Mouse (Mus musculus) forebrain, embryonic 12.5 days (tissue): ENCODE measurements around the gene Mipep. TPM values are rescaled to one million over a fixed set of nuclear protein-coding genes. Genes with fewer than 3 reads are reported as not detected.

Experiments
- ATAC-seq: fragments of 200-750 bp; cut with Nextera tagmentation; 2 replicates; pipeline ENCODE4 v1.8.0; 2017; ENCODE audit warnings: moderate TSS enrichment; ENCODE audit not compliant: low FRiP score
- H3K27ac ChIP-seq: fragments of 300-500 bp; sonication (generic); 2 replicates; pipeline ENCODE4 v1.5.1; 2016; ENCODE audit warnings: mild to moderate bottlenecking
- H3K27me3 ChIP-seq: fragments of 300-500 bp; sonication (generic); 2 replicates; pipeline ENCODE4 v1.6.1; 2016; ENCODE audit warnings: mild to moderate bottlenecking
- H3K36me3 ChIP-seq: fragments of 300-500 bp; sonication (generic); replicated peaks from 2 replicates; pipeline ENCODE4 v1.6.1; 2016; ENCODE audit warnings: mild to moderate bottlenecking
- H3K4me1 ChIP-seq: fragments of 300-500 bp; sonication (generic); 2 replicates; pipeline ENCODE4 v1.6.1; 2016
- H3K4me2 ChIP-seq: fragments of 300-500 bp; sonication (generic); 2 replicates; pipeline ENCODE4 v1.6.1; 2016; ENCODE audit warnings: mild to moderate bottlenecking, moderate library complexity
- H3K4me3 ChIP-seq: fragments of 300-500 bp; sonication (generic); replicated peaks from 2 replicates; pipeline ENCODE4 v1.5.1; 2016; ENCODE audit warnings: mild to moderate bottlenecking
- H3K9ac ChIP-seq: fragments of 300-500 bp; sonication (generic); 2 replicates; pipeline ENCODE4 v1.6.1; 2016; ENCODE audit warnings: mild to moderate bottlenecking
- H3K9me3 ChIP-seq: fragments of 300-500 bp; sonication (generic); 2 replicates; pipeline ENCODE4 v1.6.1; 2016
- WGBS: fragments of 180-500 bp; shearing (Covaris S2); methylation state at CpG from one replicate; pipeline ENCODE4 v1.1.7; 2016; 5-methylcytosine and 5-hydroxymethylcytosine counted together
- polyA plus RNA-seq: library from polyadenylated mRNA; unstranded; fragments of >200 nt; fragmentation: Nextera tagmentation; extraction: Ambion mirVana; gene quantifications from 2 replicates; pipeline ENCODE4 v1.2.1, GENCODE M21; 2016

Gene Mipep
- polyA plus RNA-seq, 1 experiment from 2014 or later: 23.3 TPM

DNA sequence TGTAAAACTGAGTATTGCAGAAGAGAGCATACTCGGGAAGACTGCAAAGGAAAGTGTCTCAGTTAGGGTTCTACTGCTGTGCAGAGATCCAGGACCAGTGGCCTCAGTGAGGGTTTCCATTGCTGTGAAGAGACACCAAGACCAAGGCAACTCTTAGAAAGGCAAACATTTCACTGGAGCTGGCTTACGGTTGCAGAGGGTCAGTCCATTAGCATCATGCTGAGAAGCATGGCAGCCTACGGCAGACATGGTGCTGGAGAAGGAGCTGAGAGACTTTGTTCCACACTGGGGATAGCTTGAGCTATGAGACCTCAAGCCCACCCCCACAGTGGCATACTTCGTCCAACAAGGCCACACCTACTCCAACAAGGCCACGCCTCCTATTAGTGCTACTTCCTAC is 67.3 kb downstream of the Mipep start:
- H3K36me3 ChIP-seq: peaks cover 33% of the 10 kb centered on the region
- no peak overlapping the region for H3K27ac ChIP-seq
- no peak for ATAC-seq
- no peaks in the 10 kb centered on the region for H3K27me3 ChIP-seq
- H3K9ac ChIP-seq: no peak overlapping the region
- no peaks in the 10 kb centered on the region for H3K4me1 ChIP-seq
- no peak overlapping the region for H3K4me2 ChIP-seq
- H3K4me3 ChIP-seq: no peak overlapping the region
- 86% methylated on average over 5 of the region's 5 CpGs for WGBS
- H3K9me3 ChIP-seq: no peaks in the 10 kb centered on the region

DNA sequence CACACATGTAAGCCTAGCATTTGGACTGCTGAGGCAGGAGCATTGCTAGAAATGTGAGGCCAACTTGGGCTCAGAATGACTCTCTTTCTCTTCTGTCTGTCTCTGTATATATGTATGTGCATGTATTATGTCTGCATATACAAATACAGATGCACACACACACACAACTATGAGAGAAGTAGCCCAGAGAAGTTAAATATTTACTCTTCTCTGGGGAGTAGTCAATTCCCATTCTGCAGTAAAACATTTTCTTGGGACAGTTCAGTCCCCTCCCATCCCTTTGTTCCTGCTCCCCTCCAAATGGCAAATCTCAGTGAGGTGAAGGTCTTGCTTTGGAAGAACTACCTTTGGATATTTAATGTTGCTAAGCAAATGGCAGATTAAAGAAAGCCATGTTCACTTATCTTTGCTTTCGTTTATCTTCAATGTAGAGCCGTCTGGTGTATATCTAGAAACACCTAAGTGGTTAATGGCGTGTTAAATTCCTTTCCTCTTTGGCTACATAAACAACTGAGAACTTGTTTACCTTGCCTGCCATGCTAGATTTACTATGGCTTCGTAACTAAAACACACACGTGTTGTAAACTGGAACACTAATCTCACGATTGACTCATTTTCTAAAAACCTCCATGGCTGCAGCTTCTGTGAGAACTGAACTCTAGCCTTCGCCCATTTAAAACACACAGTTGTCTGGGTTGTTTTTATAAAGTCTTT is 72.0 kb downstream of the Mipep start:
- ATAC-seq: no peak
- Histone ChIP-seq H3K4me2 (no peak overlapping the region), H3K4me3 (no peak overlapping the region), H3K9ac (no peak overlapping the region), H3K9me3 (no peaks in the 10 kb centered on the region), H3K4me1 (no peaks in the 10 kb centered on the region), H3K27ac (no peak overlapping the region), H3K36me3 (peaks cover 19% of the 10 kb centered on the region), H3K27me3 (no peaks in the 10 kb centered on the region)
- 92% methylated on average over 7 of the region's 7 CpGs for WGBS

DNA sequence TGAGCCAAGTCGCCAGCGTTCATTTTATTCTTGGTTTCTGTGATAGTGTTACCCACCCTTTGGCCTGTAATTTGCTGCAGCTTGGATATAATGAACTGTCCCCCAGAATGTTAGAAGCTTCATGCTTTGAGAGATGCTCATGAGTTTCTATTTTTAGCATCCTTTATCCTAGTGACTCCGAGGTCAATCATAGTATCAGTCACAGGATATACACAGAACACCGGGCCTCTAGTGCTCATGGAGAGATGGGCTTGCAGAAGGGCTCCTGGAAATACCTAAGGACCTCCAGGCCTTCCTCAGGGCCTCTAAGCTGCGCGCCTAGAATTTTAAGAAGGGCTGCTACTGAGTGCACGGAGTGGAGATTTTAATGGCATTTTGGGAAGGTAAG is 72.5 kb downstream of the Mipep start:
- H3K9me3 ChIP-seq: no peaks in the 10 kb centered on the region
- 87% methylated on average over 7 of the region's 7 CpGs for WGBS
- no peak overlapping the region for H3K27ac ChIP-seq
- H3K4me1 ChIP-seq: no peaks in the 10 kb centered on the region
- H3K4me2 ChIP-seq: no peak overlapping the region
- H3K27me3 ChIP-seq: no peaks in the 10 kb centered on the region
- no peak overlapping the region for H3K9ac ChIP-seq
- H3K4me3 ChIP-seq: no peak overlapping the region
- no peak for ATAC-seq
- peaks cover 14% of the 10 kb centered on the region for H3K36me3 ChIP-seq

DNA sequence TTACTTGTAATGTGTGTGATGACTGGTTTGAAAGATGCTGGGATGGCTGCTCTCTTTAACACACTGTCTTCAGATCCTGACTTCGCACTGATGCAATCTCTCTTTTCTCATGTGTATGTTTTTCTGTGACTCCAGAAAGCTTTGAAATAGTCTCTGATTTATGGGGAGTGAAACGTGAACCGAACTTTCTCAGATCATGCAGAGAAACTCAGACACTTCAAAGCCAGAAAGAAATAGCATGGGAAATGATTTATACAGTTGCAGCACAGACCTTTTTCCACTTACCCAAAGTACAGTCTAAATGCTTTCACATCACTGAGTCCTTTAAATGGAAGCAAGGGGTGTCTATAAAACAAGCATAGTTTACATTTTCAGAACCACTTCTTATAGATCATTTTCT is 79.0 kb downstream of the Mipep start:
- no peaks in the 10 kb centered on the region for H3K9me3 ChIP-seq
- H3K36me3 ChIP-seq: no peaks in the 10 kb centered on the region; the same call in 1 of the 2 replicates
- no peak for ATAC-seq
- H3K27ac ChIP-seq: no peak overlapping the region
- H3K4me3 ChIP-seq: no peak overlapping the region
- no peaks in the 10 kb centered on the region for H3K27me3 ChIP-seq
- peaks cover 6% of the 10 kb centered on the region; the same call in 1 of the 2 replicates for H3K4me1 ChIP-seq
- WGBS: 90% methylated on average over 3 of the region's 3 CpGs
- H3K9ac ChIP-seq: no peak overlapping the region
- no peak overlapping the region for H3K4me2 ChIP-seq

DNA sequence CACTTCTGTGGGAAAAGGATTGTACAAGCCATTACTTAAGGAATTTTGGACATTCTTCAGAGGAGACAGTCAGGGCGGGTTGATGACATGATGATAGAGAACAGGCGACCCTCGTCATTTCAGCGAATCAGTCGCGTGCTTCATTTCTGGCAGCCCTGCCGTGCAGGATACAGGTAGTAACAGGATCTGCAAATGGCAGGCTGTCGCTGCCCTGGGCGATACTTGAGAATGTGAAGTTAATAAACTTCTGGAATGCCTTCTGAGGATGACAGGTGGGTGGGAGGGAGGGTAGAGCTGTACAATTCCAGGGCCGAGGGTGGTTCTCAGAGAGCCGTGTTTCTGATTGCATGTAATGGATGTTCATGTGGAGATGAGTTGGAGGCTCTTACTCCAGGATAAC is 82.0 kb downstream of the Mipep start:
- Histone ChIP-seq H3K27ac (no peak overlapping the region), H3K9me3 (no peaks in the 10 kb centered on the region), H3K4me3 (no peak overlapping the region), H3K27me3 (no peaks in the 10 kb centered on the region), H3K4me2 (no peak overlapping the region), H3K4me1 (peaks cover 9% of the 10 kb centered on the region; the same call in 1 of the 2 replicates), H3K36me3 (no peaks in the 10 kb centered on the region), H3K9ac (no peak overlapping the region)
- ATAC-seq: no peak
- WGBS: 82% methylated on average over 11 of the region's 11 CpGs

DNA sequence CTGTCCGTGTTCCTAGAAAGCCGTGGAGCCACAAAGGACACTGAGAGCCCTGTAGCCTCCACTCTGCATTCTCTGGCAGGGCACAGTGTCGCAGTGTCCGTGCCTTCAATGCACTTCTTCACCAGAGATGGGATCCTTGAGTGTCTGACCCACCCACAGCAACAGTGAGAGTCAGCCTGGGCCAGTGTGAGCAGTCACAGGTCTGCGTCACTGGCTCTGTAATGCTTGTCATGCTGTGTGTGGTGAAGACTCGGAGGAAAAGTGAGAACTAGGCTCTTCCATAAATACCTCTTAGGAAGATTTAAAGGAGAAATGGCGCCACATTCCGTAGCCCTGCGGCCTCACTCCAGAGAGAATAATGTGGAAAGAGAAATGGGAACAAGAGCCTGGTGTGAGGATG is 84.0 kb downstream of the Mipep start:
- no peak for ATAC-seq
- Histone ChIP-seq H3K36me3 (0 out of 2 replicates have a peak, but pooled peaks cover 3% of the 10 kb centered on the region), H3K4me3 (no peak overlapping the region), H3K4me2 (no peak overlapping the region), H3K9me3 (no peaks in the 10 kb centered on the region), H3K27me3 (no peaks in the 10 kb centered on the region), H3K4me1 (peaks cover 9% of the 10 kb centered on the region; the same call in 1 of the 2 replicates), H3K27ac (no peak overlapping the region), H3K9ac (no peak overlapping the region)
- WGBS: 24% methylated on average over 9 of the region's 9 CpGs

DNA sequence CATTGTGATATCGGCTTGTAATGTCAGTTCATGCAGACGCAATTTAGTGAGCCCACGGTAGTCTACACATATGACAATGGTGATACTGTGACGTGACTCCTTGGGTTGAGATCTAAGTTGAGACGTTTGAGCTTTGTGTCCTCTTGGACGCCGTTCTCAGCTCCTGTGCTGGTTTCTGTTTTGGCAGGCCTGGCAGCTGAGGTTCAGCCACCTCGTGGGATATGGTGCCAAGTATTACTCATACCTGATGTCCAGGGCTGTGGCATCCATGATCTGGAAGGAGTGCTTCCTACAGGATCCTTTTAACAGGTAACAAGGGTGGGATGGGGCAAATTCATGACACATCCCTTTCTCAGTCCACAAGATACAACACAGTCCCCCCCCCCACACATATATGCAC is 87.5 kb downstream of the Mipep start:
- no peak overlapping the region for H3K4me3 ChIP-seq
- ATAC-seq: no peak
- no peaks in the 10 kb centered on the region for H3K9me3 ChIP-seq
- H3K4me2 ChIP-seq: no peak overlapping the region
- no peak overlapping the region for H3K9ac ChIP-seq
- H3K27ac ChIP-seq: no peak overlapping the region
- peaks cover 9% of the 10 kb centered on the region; the same call in 1 of the 2 replicates for H3K4me1 ChIP-seq
- WGBS: 94% methylated on average over 8 of the region's 8 CpGs
- H3K27me3 ChIP-seq: no peaks in the 10 kb centered on the region
- peaks cover 11% of the 10 kb centered on the region for H3K36me3 ChIP-seq

DNA sequence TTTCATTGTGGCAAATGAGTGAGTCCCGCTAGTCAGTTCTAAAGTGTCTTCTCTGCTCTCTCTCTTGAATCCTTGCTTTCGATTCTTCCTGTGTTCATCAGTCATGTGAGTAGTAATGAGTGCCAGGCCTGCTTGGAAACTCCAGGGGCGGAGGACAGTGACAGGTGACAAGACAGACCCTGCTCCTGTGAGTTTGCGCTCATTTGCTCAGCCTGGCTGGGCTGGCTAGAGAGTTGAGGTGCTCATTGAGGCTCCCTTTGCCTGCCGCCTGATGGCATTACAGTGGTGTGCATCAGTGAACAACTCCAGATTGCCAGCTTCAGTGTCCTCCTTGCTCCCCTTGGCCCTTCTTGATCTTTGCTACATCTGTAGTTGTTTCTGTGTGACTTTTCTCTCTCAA is 97.7 kb downstream of the Mipep start:
- no peak for ATAC-seq
- Histone ChIP-seq H3K4me3 (no peak overlapping the region), H3K27ac (no peak overlapping the region), H3K4me2 (no peak overlapping the region), H3K36me3 (peaks cover 6% of the 10 kb centered on the region; the same call in 1 of the 2 replicates), H3K9ac (no peak overlapping the region), H3K4me1 (no peaks in the 10 kb centered on the region), H3K9me3 (0 out of 2 replicates have a peak, but pooled peaks cover 7% of the 10 kb centered on the region), H3K27me3 (no peaks in the 10 kb centered on the region)
- WGBS: 94% methylated on average over 5 of the region's 5 CpGs

DNA sequence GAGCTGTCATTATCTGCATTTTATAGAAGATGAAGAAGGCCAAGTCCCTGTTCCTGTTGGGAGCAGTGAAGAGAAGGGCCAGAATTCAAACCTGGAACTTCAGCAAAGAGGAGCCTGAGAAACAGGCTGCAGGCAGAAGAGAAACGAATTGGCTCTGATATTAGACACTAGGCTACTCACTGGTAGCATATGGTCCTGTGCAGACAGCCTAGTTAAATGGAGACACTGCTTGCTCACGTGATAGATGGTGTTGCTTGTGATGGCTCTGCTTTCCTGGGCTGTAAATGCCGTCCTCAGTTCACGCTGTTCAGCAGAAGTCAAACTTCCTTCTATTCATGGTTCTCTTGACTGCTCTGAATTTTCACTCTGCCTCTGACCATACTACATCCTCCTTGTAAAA is 98.3 kb downstream of the Mipep start:
- Histone ChIP-seq H3K36me3 (peaks cover 6% of the 10 kb centered on the region; the same call in 1 of the 2 replicates), H3K4me2 (no peak overlapping the region), H3K9me3 (0 out of 2 replicates have a peak, but pooled peaks cover 7% of the 10 kb centered on the region), H3K9ac (no peak overlapping the region), H3K4me3 (no peak overlapping the region), H3K27ac (no peak overlapping the region), H3K4me1 (no peaks in the 10 kb centered on the region), H3K27me3 (no peaks in the 10 kb centered on the region)
- WGBS: 92% methylated on average over 4 of the region's 4 CpGs
- ATAC-seq: no peak

DNA sequence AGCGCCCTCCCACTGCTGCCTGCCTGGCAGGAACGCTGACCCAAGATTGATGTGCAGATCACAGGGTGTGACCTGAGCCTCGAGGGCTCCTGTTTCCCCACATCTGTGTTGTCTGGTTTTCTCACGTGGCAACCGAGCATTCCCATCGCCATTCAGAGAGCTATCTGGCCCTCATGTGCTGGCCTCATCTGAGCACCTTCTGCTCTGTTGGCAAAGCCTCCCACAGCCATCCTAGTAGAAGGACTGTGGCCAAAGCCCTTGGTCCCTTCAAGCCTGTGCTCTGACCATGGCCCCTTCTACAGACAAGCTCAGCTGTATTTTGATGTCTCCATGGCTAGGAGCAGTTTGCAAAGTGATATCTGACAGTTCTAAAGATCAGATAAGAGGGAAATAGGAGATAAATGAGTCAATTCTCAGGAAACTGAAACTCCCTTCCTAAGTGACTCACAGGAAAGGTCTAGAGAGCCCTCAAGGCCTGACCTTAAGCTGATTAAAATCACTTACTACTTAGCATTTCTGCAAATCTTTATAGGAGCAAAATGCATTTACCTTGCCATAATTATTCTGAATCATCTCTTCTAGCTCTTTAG is 101.1 kb downstream of the Mipep start:
- Histone ChIP-seq H3K27me3 (no peaks in the 10 kb centered on the region), H3K9me3 (0 out of 2 replicates have a peak, but pooled peaks cover 7% of the 10 kb centered on the region), H3K4me2 (no peak overlapping the region), H3K4me1 (no peaks in the 10 kb centered on the region), H3K9ac (no peak overlapping the region), H3K4me3 (no peak overlapping the region), H3K27ac (no peak overlapping the region), H3K36me3 (peaks cover 6% of the 10 kb centered on the region)
- ATAC-seq: no peak
- WGBS: 84% methylated on average over 6 of the region's 6 CpGs

DNA sequence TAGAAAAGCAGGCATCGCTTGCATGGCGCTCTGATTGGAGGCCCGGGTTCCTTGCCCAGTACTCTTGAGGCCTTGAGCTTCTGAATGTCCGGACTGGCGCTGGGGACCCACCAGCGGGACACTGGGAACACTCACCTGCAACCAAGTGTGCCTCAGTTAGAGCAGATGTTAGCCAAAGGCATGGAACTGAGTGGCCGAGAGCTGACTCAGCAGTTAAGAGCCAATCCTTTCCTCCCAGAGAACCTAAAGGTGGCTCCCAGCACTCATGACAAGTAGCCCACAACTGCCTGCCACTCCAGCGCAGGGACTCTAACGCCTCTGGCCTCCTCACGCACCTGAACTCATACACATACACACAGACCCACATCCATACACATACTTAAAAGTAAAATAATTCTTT is 109.5 kb downstream of the Mipep start:
- peaks cover 4% of the 10 kb centered on the region for H3K4me1 ChIP-seq
- no peak for ATAC-seq
- no peak overlapping the region for H3K4me3 ChIP-seq
- H3K36me3 ChIP-seq: no peaks in the 10 kb centered on the region
- H3K9ac ChIP-seq: no peak overlapping the region
- no peaks in the 10 kb centered on the region for H3K9me3 ChIP-seq
- no peak overlapping the region for H3K27ac ChIP-seq
- H3K4me2 ChIP-seq: no peak overlapping the region
- no peaks in the 10 kb centered on the region for H3K27me3 ChIP-seq
- 92% methylated on average over 10 of the region's 10 CpGs for WGBS

DNA sequence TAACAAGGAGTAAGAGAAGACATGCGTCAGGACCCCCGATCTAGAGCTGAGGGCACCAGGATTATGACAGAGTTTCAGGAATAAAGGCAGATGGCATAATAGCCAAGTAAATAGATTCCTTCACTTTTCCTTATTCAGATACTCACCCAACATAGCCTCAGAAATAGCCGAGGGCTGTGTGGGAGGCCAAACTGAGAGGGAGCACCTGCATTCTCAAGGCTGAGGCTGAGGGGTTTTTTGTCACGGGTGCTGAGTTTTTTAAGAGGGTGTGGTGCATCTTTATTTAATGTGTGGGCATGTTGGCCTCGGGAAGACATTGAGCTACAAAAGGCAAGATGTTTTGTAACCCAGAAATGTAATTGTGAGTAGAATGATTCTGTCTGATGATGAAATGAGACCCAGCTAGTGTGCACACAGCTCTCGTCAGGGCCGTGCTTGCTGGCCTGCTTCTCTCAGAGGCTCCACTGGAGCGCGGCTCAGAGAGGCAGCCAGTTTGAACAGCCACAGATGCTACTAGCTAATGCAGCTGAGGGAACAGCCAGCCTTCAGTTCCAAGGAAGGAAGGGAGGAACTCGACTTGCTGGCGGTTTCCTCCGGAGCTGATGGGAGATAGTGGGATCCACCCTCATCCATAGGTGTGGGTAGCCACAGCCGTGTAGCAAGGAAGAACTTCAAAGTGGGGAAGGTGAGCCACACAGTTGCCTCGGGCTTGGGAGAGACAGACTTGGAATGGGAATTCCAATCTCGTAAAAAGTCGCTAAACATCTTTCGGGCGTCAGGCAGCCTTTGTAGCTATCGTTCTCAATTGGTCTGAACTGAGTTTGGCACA is 111.0 kb downstream of the Mipep start:
- Histone ChIP-seq H3K27me3 (no peaks in the 10 kb centered on the region), H3K27ac (no peak overlapping the region), H3K4me3 (no peak overlapping the region), H3K9ac (no peak overlapping the region), H3K36me3 (no peaks in the 10 kb centered on the region), H3K4me1 (peaks cover 10% of the 10 kb centered on the region), H3K4me2 (no peak overlapping the region), H3K9me3 (no peaks in the 10 kb centered on the region)
- 79% methylated on average over 19 of the region's 19 CpGs for whole genome bisulfite sequencing
- no peak for ATAC-seq
